Mouse (Mus musculus) ES-E14 (cell line): Measurements from ENCODE around the gene Erp27. TPM values are rescaled to one million over a fixed set of nuclear protein-coding genes. Genes with fewer than 3 reads are reported as not detected.

Source experiments
- DNase-seq: peaks from one replicate; pipeline ENCODE4 v3.0.0-alpha.2; 2013; ENCODE audit warnings: low read depth, low spot score
- H3K27ac ChIP-seq: 2 replicates; pipeline ENCODE4 v1.5.1; 2012; ENCODE audit warnings: low read depth, mild to moderate bottlenecking, low read length, moderate library complexity, mixed read lengths; ENCODE audit not compliant: poor library complexity, insufficient read depth, severe bottlenecking
- H3K36me3 ChIP-seq: 2 replicates; pipeline ENCODE4 v1.6.1; 2012; ENCODE audit warnings: mild to moderate bottlenecking, low read length, moderate library complexity, mixed read lengths; ENCODE audit not compliant: control insufficient read depth, poor library complexity, insufficient read depth, severe bottlenecking
- H3K4me1 ChIP-seq, 2 experiments: fragments of 150-350 bp in 1 of 2; sonication (generic) in 1 of 2; 2 replicates each; pipeline ENCODE4 v1.6.1; 2012; ENCODE audit warnings: low read length in 2 of 2, mild to moderate bottlenecking in 1 of 2, mixed read lengths in 1 of 2; ENCODE audit not compliant: control insufficient read depth in 2 of 2, insufficient read depth in 2 of 2, poor library complexity in 1 of 2
- H3K4me3 ChIP-seq, 2 experiments: fragments of 150-350 bp in 1 of 2; sonication (generic) in 1 of 2; 2 replicates each; pipeline ENCODE4 v1.5.1; 2012; ENCODE audit warnings: low read length in 2 of 2, low read depth in 1 of 2, mild to moderate bottlenecking in 1 of 2, mixed read lengths in 1 of 2; ENCODE audit not compliant: insufficient read depth in 1 of 2, poor library complexity in 1 of 2, severe bottlenecking in 1 of 2
- H3K9ac ChIP-seq: 2 replicates; pipeline ENCODE4 v1.6.1; 2012; ENCODE audit warnings: low read depth, mild to moderate bottlenecking, low read length, mixed read lengths; ENCODE audit not compliant: poor library complexity, insufficient read depth, severe bottlenecking
- H3K9me3 ChIP-seq: fragments of 150-350 bp; sonication (generic); 2 replicates; pipeline ENCODE4 v1.6.1; 2012; ENCODE audit warnings: low read depth, mild to moderate bottlenecking, low read length; ENCODE audit not compliant: control insufficient read depth, insufficient read depth
- CHD2 ChIP-seq: IDR thresholded peaks from 2 replicates; pipeline ENCODE4 v1.6.1; 2014; ENCODE audit warnings: mild to moderate bottlenecking, low read depth, low read length, inconsistent platforms
- HCFC1 ChIP-seq: IDR thresholded peaks from 2 replicates; pipeline ENCODE4 v1.6.1; 2012; ENCODE audit warnings: low read length, inconsistent platforms, borderline replicate concordance; ENCODE audit not compliant: insufficient read depth
- MAFK ChIP-seq: IDR thresholded peaks from 2 replicates; pipeline ENCODE4 v1.6.1; 2014; ENCODE audit warnings: mild to moderate bottlenecking, low read depth, low read length, inconsistent platforms; ENCODE audit not compliant: insufficient read depth
- ZC3H11A ChIP-seq: IDR thresholded peaks from 2 replicates; pipeline ENCODE4 v1.6.1; 2012; ENCODE audit warnings: low read depth, mild to moderate bottlenecking, inconsistent platforms, low read length, borderline replicate concordance
- ZNF384 ChIP-seq: IDR thresholded peaks from 2 replicates; pipeline ENCODE4 v1.6.1; 2012; ENCODE audit warnings: low read depth, low read length, inconsistent platforms
- in situ Hi-C, 2 experiments: fragments of 600-800 bp; cut with MboI; formaldehyde crosslinking; loops; one replicate each; pipeline ENCODE4 v1.15.1; 2025; ENCODE audit warnings: low sequenced_read_pairs in 2 of 2, inconsistent platforms in 1 of 2; ENCODE audit not compliant: unreplicated experiment in 2 of 2
- total RNA-seq: library from RNA; depleted of rRNA; stranded (reverse); fragments of 300-350 nt; gene quantifications from 2 replicates; pipeline ENCODE4 v1.2.3, GENCODE M21; 2012

Gene Erp27
- total RNA-seq, 1 experiment: not detected

GRCm38 (mm10) chr6:136923532-136923931 is 1.6 kb upstream of the Erp27 start, which contains the start of gene Pde6h:
Gene Pde6h, plus strand, starts transcription at chr6:136923832.
- in situ Hi-C loops: no loop called here
- no peaks in the 10 kb centered on the region for H3K9me3 ChIP-seq
- peak within 1 kb of the TSS; percentile 5; the same call in 1 of the 2 replicates for H3K27ac ChIP-seq
- no peaks in the 10 kb centered on the region for H3K36me3 ChIP-seq
- TF ChIP-seq ZNF384 (no peak), MAFK (no peak), ZC3H11A (no peak), HCFC1 (no peak), CHD2 (no peak)
- no peak for DNase-seq
- H3K4me1 ChIP-seq: no peaks in the 10 kb centered on the region
- H3K4me3 ChIP-seq: no peak within 1 kb of the TSS
- H3K9ac ChIP-seq: no peak within 1 kb of the TSS

- H3K27ac ChIP-seq: no peak overlapping the region
- H3K4me1 ChIP-seq: no peaks in the 10 kb centered on the region
- H3K4me3 ChIP-seq: no peak overlapping the region
- no peaks in the 10 kb centered on the region for H3K36me3 ChIP-seq
- H3K9me3 ChIP-seq: no peaks in the 10 kb centered on the region
- in situ Hi-C loops: no loop called here
- no peak for DNase-seq
- TF ChIP-seq ZC3H11A (no peak), CHD2 (no peak), ZNF384 (no peak), HCFC1 (no peak), MAFK (no peak)
- H3K9ac ChIP-seq: no peak overlapping the region
Measured at GRCm38 (mm10) chr6:136922871-136923270, 891 bp upstream of the Erp27 start.

- H3K4me3 ChIP-seq: no peak overlapping the region
- H3K9ac ChIP-seq: no peak overlapping the region
- DNase-seq: no peak
- no peaks in the 10 kb centered on the region for H3K9me3 ChIP-seq
- H3K4me1 ChIP-seq: no peaks in the 10 kb centered on the region
- in situ Hi-C loops: no loop called here
- TF ChIP-seq ZNF384 (no peak), HCFC1 (no peak), MAFK (no peak), CHD2 (no peak)
- no peak overlapping the region for H3K27ac ChIP-seq
- no peaks in the 10 kb centered on the region for H3K36me3 ChIP-seq
Measured at GRCm38 (mm10) chr6:136921601-136922000, 379 bp downstream of the Erp27 start.

DNA sequence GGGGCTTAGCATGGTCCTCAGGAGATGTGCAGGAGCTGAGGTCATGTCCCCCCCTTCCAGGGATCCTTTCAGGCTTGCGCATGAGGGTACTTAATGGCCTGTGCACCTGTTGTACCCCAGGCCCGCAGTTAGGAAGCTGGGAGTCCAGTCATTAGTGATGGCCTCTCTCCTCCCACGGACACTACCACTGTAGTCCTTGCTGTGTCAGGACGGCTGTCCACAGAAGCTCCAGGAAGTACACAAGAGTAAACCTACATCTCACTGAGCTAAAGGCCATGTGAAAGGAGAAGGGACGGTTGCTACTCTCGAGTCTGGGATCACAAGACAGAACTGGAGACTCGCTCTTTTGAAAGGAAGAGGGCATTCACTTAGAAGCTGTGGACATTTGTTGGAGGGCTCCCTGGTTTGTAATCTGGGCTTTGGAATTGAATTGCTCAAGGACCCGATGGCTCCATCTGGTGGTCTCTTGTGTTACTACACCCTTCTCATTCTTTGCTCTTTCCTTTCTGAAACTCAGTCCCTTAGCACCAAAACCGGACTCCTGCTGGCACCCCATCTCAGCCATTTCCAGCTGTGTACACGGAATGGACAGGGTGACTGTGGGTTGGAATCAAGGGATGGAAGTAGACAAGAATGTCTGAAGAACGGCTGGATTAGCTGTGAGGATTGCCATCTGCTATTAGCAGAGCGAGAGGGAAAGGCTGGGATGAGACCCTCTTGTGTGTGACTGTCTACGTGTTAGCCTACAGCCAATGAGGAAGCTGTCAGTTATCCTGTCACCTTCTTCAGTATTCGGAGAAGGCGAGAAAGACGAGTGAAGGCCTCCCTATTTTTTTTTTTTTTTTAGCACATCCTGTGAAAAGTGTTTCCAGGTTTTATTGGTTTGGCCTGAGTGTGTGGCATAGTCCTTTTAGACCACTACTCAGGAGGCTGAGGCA is 1.4 kb downstream of the Erp27 start:
- H3K4me3 ChIP-seq: no peak overlapping the region
- H3K36me3 ChIP-seq: no peaks in the 10 kb centered on the region
- no peak overlapping the region for H3K9ac ChIP-seq
- TF ChIP-seq ZC3H11A (0 out of 2 replicates have a peak, but pooled peaks have one; percentile 8), ZNF384 (no peak)
- H3K27ac ChIP-seq: no peak overlapping the region
- no peak for DNase-seq
- no peaks in the 10 kb centered on the region for H3K4me1 ChIP-seq
- in situ Hi-C loops: no loop called here
- H3K9me3 ChIP-seq: no peaks in the 10 kb centered on the region

- no peaks in the 10 kb centered on the region for H3K36me3 ChIP-seq
- H3K9me3 ChIP-seq: no peaks in the 10 kb centered on the region
- H3K4me1 ChIP-seq: no peaks in the 10 kb centered on the region
- DNase-seq: no peak
- no peak overlapping the region for H3K9ac ChIP-seq
- in situ Hi-C loops: no loop called here
- H3K4me3 ChIP-seq: no peak overlapping the region
- TF ChIP-seq MAFK (no peak), HCFC1 (no peak), CHD2 (no peak), ZC3H11A (no peak), ZNF384 (no peak)
- no peak overlapping the region for H3K27ac ChIP-seq
Measured at GRCm38 (mm10) chr6:136917885-136918284, 4.1 kb downstream of the Erp27 start.
